Mouse (Mus musculus) left cerebral cortex, adult 9 months (tissue): ENCODE results near the gene Tbc1d22a.

Source experiments
- DNase-seq, 2 experiments: peaks; one replicate each; pipeline ENCODE4 v3.0.0; 2022; ENCODE audit warnings: low spot score in 2 of 2

The Tbc1d22a gene

GRCm38 (mm10) chr15:86386325-86386724 lies 172.1 kb downstream of the Tbc1d22a start:
- DNase-seq = no peak

GRCm38 (mm10) chr15:86388597-86388996 lies 174.3 kb downstream of the Tbc1d22a start:
- no peak for DNase-seq

GRCm38 (mm10) chr15:86404866-86405265 lies 190.6 kb downstream of the Tbc1d22a start:
- DNase-seq = no peak

GRCm38 (mm10) chr15:86405527-86405926 lies 191.3 kb downstream of the Tbc1d22a start:
- DNase-seq = peak in 1 of 2 experiments; percentile 44

- DNase-seq = no peak
Observed at GRCm38 (mm10) chr15:86409352-86409751, 195.1 kb downstream of the Tbc1d22a start.

GRCm38 (mm10) chr15:86411532-86412080 lies 197.3 kb downstream of the Tbc1d22a start:
- DNase-seq = no peak

DNA sequence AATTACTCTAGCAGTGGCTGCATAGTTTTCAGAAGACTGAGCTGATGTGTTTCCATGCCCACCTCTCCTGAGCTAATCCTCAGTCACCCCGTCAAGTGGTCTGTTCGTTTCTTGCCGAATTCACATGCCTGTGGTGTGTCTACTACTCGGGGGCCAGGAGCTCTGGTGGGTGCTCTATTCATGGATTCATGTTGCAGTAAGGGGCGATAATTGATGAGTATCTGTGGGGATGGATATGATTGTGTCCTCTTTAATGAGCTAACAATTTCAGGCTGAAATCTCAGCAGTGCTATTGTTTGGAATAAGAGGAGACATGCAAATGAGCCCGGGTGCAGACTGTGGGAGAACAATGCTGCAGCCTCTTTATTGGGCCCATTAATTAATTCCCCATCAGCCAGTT lies 201.7 kb downstream of the Tbc1d22a start:
- no peak for DNase-seq

DNA sequence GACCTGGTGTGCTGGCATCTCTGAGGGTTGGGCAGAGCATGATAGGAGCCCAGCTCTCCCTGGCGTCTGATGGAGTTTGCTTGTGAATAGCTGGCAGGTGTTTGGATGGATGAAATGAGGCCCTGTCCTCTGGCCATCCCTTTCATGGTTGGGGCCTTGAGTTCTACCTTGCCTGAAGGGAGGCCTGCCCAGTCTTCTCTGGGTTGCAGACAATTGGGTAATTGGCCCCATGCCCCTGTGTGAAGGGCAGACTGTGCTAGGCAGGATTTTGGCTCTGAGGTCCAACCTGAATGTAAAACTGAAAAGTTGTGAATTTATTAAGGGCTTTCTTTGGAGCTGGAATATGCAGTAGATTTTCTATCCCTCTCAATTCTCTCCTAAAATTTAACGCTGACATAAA lies 204.2 kb downstream of the Tbc1d22a start:
- no peak for DNase-seq

DNA sequence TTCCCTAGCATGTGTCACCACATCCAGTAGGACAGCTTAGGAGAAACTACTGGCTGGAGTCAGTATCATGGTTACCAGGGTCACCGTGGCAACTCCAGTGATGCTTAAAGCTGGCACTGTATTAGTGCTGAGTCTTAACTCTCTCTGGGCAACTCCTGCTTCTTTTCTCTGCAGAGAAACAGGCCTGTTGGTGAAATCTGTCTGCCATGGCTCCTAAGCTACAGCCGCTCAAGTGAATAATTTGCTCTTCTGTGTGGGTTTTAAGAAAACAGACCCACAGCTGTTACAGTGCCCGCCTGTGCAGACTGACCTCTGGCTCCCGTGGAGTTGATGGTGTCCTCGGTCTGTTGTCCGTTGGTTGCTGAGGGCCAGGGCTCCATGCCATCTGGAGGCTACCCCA lies 205.4 kb downstream of the Tbc1d22a start:
- peak in 1 of 2 experiments; percentile 25 for DNase-seq

- DNase-seq = no peak
Observed at GRCm38 (mm10) chr15:86422858-86423257, 208.6 kb downstream of the Tbc1d22a start.

DNA sequence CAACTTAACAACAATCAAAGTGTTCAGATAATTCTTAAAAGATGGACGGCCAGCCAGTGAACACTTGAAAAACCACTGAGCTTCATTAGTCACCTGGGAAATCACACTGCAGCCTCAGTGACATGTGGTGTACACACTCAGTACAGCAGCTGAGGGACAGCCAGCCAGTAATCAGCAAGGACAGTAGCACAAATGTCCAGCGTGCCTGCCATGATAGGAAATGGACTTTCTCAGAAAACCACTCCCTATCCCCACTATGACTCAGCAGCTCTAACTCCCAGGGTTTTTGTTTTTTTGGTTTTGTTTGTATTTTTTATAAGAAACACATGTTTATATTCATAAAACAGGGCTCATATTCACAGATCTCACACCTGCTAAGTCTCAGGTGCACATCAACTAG lies 209.6 kb downstream of the Tbc1d22a start:
- DNase-seq = no peak

DNA sequence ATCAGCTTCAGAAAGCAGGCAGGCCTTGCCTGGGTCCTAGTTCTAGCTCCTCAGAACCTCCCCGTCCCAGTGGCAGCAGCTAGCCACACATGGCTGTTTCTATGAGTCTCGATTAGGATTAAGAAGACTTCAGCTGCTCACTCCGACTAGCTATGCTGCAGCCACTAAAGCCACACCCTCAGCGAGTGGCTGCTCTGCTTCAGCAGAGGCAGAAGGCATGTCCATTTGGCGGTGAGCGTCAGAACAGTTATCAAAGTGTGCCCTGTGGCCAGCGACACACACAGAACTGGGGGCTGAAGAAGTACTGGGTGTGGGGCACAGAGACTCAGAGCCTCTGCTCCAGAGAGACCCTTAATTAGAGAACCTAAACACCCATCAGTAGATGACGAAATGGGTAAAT lies 210.7 kb downstream of the Tbc1d22a start:
- no peak for DNase-seq

DNA sequence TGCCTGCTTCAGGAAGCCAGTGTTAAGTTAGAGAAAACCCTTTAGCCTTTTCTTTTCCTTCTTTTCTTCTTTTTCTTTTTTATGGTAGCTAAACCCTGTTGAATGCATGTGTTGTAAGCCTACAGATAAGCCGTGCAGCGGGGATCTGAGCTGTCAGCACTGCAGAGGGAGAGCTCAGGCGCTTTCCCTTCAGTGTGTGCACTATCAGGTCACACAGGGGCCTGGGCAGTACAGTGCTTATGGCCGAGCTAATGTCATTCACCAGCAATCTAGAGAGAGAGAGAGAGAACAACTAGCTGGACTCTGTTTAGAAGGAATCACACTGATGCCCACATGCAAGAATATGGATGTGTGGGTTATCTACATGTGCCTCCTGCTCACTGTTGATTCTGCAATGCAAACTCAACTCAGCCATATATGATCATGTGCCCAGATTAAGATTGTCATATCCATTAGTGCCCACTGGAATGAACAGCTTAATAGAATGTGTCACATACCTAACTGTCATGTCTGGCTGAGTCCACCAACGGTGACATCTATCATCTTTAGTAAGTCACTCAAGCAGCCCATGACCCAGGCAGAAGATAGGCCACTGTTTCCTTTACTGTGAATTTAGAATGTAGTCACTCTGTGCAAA lies 212.2 kb downstream of the Tbc1d22a start:
- DNase-seq = no peak

- no peak for DNase-seq
Observed at GRCm38 (mm10) chr15:86427439-86427838, 213.2 kb downstream of the Tbc1d22a start.

- DNase-seq = peak in 1 of 2 experiments; percentile 20
Observed at GRCm38 (mm10) chr15:86428496-86428895, 214.2 kb downstream of the Tbc1d22a start.

DNA sequence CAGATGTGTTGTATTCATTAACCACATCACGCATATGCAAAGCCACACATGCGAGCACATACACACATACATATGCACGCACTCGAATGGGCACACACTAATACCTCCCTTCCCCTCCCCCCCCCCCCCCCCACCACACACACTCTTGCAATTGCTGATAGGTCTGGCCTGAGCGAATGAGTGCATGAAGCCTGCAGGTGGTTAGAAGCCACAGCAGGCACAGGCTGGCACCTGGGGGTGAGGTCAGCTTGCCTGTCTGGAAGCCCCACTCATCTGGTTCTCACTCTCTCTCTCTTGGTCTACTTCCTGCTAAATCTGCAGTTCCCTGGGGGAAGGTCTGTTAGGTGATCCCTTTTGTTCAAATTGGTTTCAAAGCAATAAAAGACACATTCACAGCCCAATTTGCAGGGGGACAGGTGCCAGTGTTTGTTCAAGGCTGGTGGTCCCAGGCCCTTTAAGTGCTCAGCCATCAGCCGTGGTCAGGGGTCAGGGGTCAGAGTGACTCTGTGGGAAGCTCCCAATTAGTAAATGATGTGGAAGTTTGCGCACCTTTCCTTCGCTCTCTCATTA lies 215.6 kb downstream of the Tbc1d22a start:
- DNase-seq = no peak

- no peak for DNase-seq
Observed at GRCm38 (mm10) chr15:86431539-86432080, 217.4 kb downstream of the Tbc1d22a start.

GRCm38 (mm10) chr15:86432791-86433190 lies 218.5 kb downstream of the Tbc1d22a start:
- DNase-seq = no peak

- DNase-seq = no peak
Observed at GRCm38 (mm10) chr15:86433378-86433777, 219.1 kb downstream of the Tbc1d22a start.

DNA sequence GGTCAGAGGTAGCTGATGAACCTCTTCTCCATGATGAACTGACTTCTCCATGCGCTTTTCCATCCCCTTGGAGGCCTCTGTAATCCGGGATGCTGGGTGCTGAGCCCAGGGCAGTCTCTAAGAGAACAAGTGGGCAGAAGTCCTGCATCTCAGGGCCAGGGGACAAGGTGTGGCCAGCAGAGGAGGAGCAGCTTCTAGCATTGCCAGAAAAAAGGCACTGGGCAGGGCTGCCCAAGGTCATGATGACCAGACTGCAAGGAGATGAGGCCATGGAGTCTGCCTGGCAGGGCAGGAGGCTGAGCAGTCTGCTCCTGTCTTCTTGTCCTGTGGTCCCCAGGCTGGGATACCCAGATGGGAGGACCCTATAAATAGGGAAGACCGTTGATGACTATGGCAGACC lies 220.0 kb downstream of the Tbc1d22a start:
- DNase-seq = no peak

- no peak for DNase-seq
Observed at GRCm38 (mm10) chr15:86437346-86437745, 223.1 kb downstream of the Tbc1d22a start.

DNA sequence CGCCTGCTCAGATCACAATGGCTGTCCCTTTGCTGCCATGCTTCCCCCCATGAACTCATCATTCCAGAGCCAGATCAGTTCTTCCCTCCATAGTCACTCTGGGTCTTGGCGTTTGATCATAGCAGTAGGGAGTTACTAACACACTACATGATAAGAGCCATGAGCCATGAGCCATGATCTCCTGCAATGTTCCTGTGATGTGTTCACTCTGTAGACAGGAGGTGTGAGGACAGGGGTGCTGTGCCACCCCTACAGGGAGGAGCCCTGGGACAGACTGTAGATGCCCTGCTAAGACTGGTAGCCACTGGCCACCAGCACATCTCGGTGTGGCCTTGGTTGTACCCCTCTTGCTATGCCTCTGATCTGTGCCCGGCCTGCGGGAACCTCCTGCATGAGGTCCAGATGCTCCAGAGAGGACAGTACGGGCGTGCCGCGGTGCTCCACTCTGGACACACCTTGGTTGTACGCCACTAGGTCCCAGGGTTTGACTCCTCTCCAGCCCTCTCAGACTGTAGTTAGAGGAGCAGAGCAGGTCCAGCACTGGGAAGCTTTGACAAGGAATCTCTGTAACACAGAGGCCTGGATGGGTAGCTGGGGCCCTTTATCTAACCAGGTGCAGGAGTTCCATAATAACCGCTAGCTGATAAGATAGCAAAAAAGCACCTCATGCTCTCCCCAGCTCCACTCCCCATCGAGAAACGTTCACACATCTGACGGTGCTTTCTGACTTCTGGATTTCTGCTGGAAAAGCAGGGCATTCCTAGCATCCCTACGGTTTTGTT lies 224.9 kb downstream of the Tbc1d22a start:
- DNase-seq = no peak
